Mouse (Mus musculus) stomach, embryonic 16.5 days (tissue): ENCODE results near the gene Xylt1. TPM values are rescaled to one million over a fixed set of nuclear protein-coding genes. Genes with fewer than 3 reads are reported as not detected.

Experiments
- ATAC-seq: fragments of 200-750 bp; cut with Nextera tagmentation; 2 replicates; pipeline ENCODE4 v1.8.0; 2017; ENCODE audit warnings: moderate number of reproducible peaks, moderate TSS enrichment; ENCODE audit not compliant: insufficient read depth, low FRiP score
- H3K27ac ChIP-seq: fragments of 300-500 bp; sonication (generic); 2 replicates; pipeline ENCODE4 v1.5.1; 2014; ENCODE audit warnings: low read length
- H3K27me3 ChIP-seq: fragments of 300-500 bp; sonication (generic); 2 replicates; pipeline ENCODE4 v1.6.1; 2014; ENCODE audit warnings: low read length, control low read depth, mixed read lengths; ENCODE audit not compliant: control insufficient read depth, insufficient read depth
- H3K36me3 ChIP-seq: fragments of 300-500 bp; sonication (generic); 2 replicates; pipeline ENCODE4 v1.6.1; 2014; ENCODE audit warnings: low read length; ENCODE audit not compliant: control insufficient read depth, insufficient read depth
- H3K4me1 ChIP-seq: fragments of 300-500 bp; sonication (generic); 2 replicates; pipeline ENCODE4 v1.6.1; 2014; ENCODE audit warnings: low read length, control low read depth, mixed read lengths; ENCODE audit not compliant: control insufficient read depth, insufficient read depth
- H3K4me2 ChIP-seq: fragments of 300-500 bp; sonication (generic); 2 replicates; pipeline ENCODE4 v1.6.1; 2014; ENCODE audit warnings: low read depth, low read length, mixed read lengths
- H3K4me3 ChIP-seq: fragments of 300-500 bp; sonication (generic); replicated peaks from 2 replicates; pipeline ENCODE4 v1.5.1; 2014; ENCODE audit warnings: mild to moderate bottlenecking, low read length
- H3K9ac ChIP-seq: fragments of 300-500 bp; sonication (generic); 2 replicates; pipeline ENCODE4 v1.6.1; 2014; ENCODE audit warnings: low read length
- H3K9me3 ChIP-seq: fragments of 300-500 bp; sonication (generic); replicated peaks from 2 replicates; pipeline ENCODE4 v1.6.1; 2016; ENCODE audit warnings: low read length, control low read depth; ENCODE audit not compliant: control insufficient read depth
- WGBS: fragments of 180-500 bp; shearing (Covaris S2); extraction: QIAGEN DNeasy Blood & Tissue Kit; methylation state at CpG from one replicate; pipeline ENCODE4 v1.1.7; 2014; 5-methylcytosine and 5-hydroxymethylcytosine counted together
- polyA plus RNA-seq: library from polyadenylated mRNA; unstranded; fragments of >200 nt; fragmentation: Nextera tagmentation; extraction: Ambion mirVana; gene quantifications from 2 replicates; pipeline ENCODE4 v1.2.1, GENCODE M21; 2015

Xylt1 gene
- polyA plus RNA-seq, 1 experiment from 2014 or later: 0.79 TPM

DNA sequence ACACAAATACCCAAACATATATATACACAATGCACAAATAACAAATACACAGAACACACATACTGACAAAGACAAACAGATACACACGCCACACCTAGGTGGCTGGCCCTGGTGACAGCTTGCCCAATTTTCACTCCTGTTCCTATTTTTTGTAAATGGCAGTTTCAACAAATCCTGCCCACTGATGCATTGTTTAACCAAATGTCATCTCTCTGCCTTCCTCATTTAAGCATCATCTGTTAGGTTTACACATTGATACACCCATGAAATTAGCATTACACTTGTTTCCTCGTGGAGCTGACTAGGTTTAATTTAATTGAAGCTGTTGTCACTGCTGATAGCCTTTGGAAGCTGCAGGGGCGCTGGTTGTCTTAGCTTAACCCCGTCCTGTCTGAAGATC is 194.6 kb downstream of the Xylt1 start:
- Histone ChIP-seq H3K9me3 (no peaks in the 10 kb centered on the region), H3K4me2 (no peak overlapping the region), H3K4me3 (no peak overlapping the region), H3K27me3 (no peaks in the 10 kb centered on the region), H3K27ac (no peak overlapping the region), H3K4me1 (no peaks in the 10 kb centered on the region), H3K9ac (no peak overlapping the region), H3K36me3 (no peaks in the 10 kb centered on the region)
- 37% methylated on average over 4 of the region's 4 CpGs for WGBS
- no peak for ATAC-seq

DNA sequence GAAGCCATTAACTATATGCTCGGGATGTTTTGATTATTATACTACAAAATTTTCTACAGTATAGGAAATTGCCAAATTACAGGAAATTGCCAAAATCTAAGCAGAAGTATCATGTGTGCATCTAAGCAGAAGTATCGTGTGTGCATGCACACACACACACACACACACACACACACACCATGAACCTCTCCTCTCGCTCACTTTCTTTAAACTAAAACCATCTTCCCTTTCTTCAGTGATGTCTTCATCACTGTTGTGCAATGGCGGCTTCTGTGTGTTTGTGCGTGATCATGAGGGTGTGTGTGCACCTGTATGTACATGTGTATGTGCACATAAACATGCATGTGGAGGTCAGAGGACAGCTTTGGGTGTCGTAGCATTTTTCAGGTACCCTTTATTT is 196.3 kb downstream of the Xylt1 start:
- H3K4me2 ChIP-seq: no peak overlapping the region
- no peak overlapping the region for H3K9ac ChIP-seq
- no peaks in the 10 kb centered on the region for H3K4me1 ChIP-seq
- WGBS: 88% methylated on average over 6 of the region's 6 CpGs
- H3K4me3 ChIP-seq: no peak overlapping the region
- no peaks in the 10 kb centered on the region for H3K9me3 ChIP-seq
- no peak for ATAC-seq
- no peaks in the 10 kb centered on the region for H3K36me3 ChIP-seq
- H3K27me3 ChIP-seq: no peaks in the 10 kb centered on the region
- H3K27ac ChIP-seq: no peak overlapping the region

GRCm38 (mm10) chr7:117585164-117585563 is 204.4 kb downstream of the Xylt1 start:
- WGBS: 39% methylated on average over 5 of the region's 5 CpGs
- ATAC-seq: no peak
- H3K4me2 ChIP-seq: no peak overlapping the region

DNA sequence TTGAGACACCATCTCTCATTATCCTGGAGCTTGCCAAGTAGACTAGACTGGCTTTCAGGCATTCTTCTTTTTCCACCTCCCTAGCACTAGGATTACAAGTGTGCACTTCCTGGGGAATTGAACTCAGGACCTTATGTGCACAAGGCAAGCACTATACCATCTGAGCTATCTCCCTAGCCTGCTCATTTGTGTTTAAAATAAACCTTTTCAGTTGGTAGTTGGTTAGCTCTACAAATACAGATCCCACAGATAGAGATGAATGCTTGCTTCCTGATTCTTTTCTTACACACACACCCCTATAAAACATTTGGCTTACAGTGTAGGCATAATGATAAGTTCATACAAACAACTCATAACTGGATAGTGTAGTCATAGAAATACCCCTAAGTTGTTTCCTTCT is 206.0 kb downstream of the Xylt1 start:
- no peaks in the 10 kb centered on the region for H3K4me1 ChIP-seq
- H3K36me3 ChIP-seq: no peaks in the 10 kb centered on the region
- H3K4me3 ChIP-seq: no peak overlapping the region
- no peak for ATAC-seq
- H3K4me2 ChIP-seq: no peak overlapping the region
- no peaks in the 10 kb centered on the region for H3K9me3 ChIP-seq
- H3K27ac ChIP-seq: no peak overlapping the region
- H3K9ac ChIP-seq: no peak overlapping the region
- H3K27me3 ChIP-seq: no peaks in the 10 kb centered on the region

More at GRCm38 (mm10) chr7:117585164-117585563, 204.4 kb downstream of the Xylt1 start:
- no peak overlapping the region for H3K4me3 ChIP-seq
- no peaks in the 10 kb centered on the region for H3K4me1 ChIP-seq
- no peaks in the 10 kb centered on the region for H3K36me3 ChIP-seq
- no peaks in the 10 kb centered on the region for H3K27me3 ChIP-seq
- H3K9me3 ChIP-seq: no peaks in the 10 kb centered on the region
- H3K27ac ChIP-seq: no peak overlapping the region
- H3K9ac ChIP-seq: no peak overlapping the region

DNA sequence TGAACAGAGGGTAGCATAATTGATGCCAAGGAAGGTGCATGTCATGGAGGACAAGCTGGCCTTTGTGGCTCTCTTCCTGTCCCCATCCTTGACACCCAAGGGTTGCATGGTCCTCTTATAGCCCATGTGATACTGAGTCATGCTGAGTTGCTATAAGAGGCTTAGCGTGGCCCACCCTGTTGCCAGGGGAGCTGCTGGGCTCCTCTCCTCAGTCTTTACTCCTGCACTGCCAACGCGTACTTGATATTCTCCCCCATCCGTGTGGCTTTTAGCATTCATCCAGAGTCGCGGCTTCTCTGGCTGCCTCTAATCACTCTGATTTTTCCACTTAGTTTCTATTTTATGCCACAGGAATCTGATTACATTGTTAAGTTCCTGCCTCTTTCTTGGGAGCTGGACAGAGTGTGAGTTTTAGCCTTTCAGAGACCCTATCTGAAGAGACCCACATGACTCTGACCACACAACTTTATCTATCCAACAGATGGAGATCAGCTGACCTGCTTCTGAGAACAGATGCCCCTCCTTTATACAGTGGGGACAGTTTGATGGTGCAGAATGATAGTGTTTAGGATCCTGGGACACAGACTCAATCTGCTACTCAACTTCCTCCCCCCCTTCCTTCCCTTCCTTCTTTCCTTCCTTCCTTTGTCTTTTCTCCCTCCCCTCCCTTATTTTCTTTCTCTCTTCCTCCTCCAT is 206.6 kb downstream of the Xylt1 start:
- WGBS: 78% methylated on average over 6 of the region's 6 CpGs
- H3K36me3 ChIP-seq: no peaks in the 10 kb centered on the region
- no peak overlapping the region for H3K4me2 ChIP-seq
- ATAC-seq: no peak
- no peak overlapping the region for H3K4me3 ChIP-seq
- no peaks in the 10 kb centered on the region for H3K27me3 ChIP-seq
- no peak overlapping the region for H3K27ac ChIP-seq
- no peaks in the 10 kb centered on the region for H3K4me1 ChIP-seq
- no peak overlapping the region for H3K9ac ChIP-seq
- no peaks in the 10 kb centered on the region for H3K9me3 ChIP-seq

- Histone ChIP-seq H3K36me3 (no peaks in the 10 kb centered on the region), H3K4me2 (no peak overlapping the region), H3K9me3 (no peaks in the 10 kb centered on the region), H3K4me1 (no peaks in the 10 kb centered on the region), H3K27me3 (no peaks in the 10 kb centered on the region), H3K4me3 (no peak overlapping the region), H3K9ac (no peak overlapping the region), H3K27ac (no peak overlapping the region)
- ATAC-seq: no peak
- WGBS: 31% methylated on average over 1 of the region's 1 CpGs
Observed at GRCm38 (mm10) chr7:117588426-117588825, 207.6 kb downstream of the Xylt1 start.

DNA sequence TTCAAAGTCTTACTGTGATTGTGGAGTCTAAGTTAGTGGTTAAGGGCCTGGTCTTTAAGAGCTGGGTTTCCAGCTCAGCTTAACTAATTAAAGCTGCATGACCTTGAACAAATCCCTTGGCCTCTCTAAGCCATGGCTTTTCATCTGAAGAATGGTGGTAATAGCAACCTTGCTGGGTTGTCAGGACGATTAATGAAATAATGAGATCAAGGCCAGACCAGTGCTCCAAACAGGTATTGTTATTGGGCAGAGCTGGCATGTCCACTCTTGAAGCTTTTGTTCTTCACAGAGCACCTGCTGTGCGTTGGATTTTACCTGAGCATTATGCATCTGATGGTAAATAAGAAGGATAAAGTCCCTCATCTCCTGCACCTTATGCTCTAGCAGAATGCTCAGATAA is 208.6 kb downstream of the Xylt1 start:
- no peak overlapping the region for H3K9ac ChIP-seq
- H3K4me1 ChIP-seq: no peaks in the 10 kb centered on the region
- H3K4me3 ChIP-seq: no peak overlapping the region
- H3K27me3 ChIP-seq: no peaks in the 10 kb centered on the region
- no peak for ATAC-seq
- no peaks in the 10 kb centered on the region for H3K9me3 ChIP-seq
- H3K27ac ChIP-seq: no peak overlapping the region
- WGBS: 58% methylated on average over 2 of the region's 2 CpGs
- no peak overlapping the region for H3K4me2 ChIP-seq
- H3K36me3 ChIP-seq: no peaks in the 10 kb centered on the region

- Histone ChIP-seq H3K4me1 (no peaks in the 10 kb centered on the region), H3K9ac (no peak overlapping the region), H3K27ac (no peak overlapping the region), H3K27me3 (no peaks in the 10 kb centered on the region), H3K36me3 (no peaks in the 10 kb centered on the region), H3K9me3 (no peaks in the 10 kb centered on the region), H3K4me3 (no peak overlapping the region), H3K4me2 (no peak overlapping the region)
- no peak for ATAC-seq
- WGBS: 59% methylated on average over 4 of the region's 4 CpGs
Observed at GRCm38 (mm10) chr7:117589820-117590219, 209.0 kb downstream of the Xylt1 start.

DNA sequence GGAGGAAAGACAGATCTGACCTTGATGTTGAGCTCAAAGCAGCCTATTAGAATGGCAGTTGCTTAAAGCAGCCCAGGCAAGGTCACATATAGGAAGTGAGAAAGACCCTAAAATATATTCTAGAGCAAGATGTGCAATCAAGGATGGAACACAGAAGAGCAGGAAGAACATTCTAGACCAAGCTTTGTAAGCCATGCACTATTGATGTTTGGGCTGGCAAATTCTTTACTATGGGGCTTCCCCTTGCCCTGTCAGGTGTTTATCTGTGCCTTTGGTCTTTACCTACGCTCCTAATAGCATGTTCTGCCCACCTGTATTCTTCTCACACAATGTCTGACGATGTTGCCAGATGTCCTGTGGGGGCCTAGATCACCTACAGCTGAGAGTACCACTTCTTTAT is 213.4 kb downstream of the Xylt1 start:
- Histone ChIP-seq H3K4me3 (no peak overlapping the region), H3K9ac (no peak overlapping the region), H3K36me3 (no peaks in the 10 kb centered on the region), H3K9me3 (no peaks in the 10 kb centered on the region), H3K4me1 (no peaks in the 10 kb centered on the region), H3K4me2 (no peak overlapping the region), H3K27ac (no peak overlapping the region), H3K27me3 (no peaks in the 10 kb centered on the region)
- no peak for ATAC-seq
- 82% methylated on average over 2 of the region's 2 CpGs for WGBS
